Mouse (Mus musculus) CH12.LX (cell line): Measurements from ENCODE around the gene Tlr2. TPM values are rescaled to one million over a fixed set of nuclear protein-coding genes. Genes with fewer than 3 reads are reported as not detected.

Source experiments
- DNase-seq: peaks from one replicate; pipeline ENCODE4 v3.0.0-alpha.2; 2013; ENCODE audit errors: extremely low read depth
- H3K27ac ChIP-seq: 2 replicates; pipeline ENCODE4 v1.5.1; 2012; ENCODE audit warnings: low read depth, mild to moderate bottlenecking, control low read depth, moderate library complexity; ENCODE audit not compliant: insufficient read depth
- H3K27me3 ChIP-seq: replicated peaks from 2 replicates; pipeline ENCODE3; 2012; ENCODE audit warnings: inconsistent platforms
- H3K36me3 ChIP-seq, 2 experiments: replicated peaks in 1 of 2; 2 replicates each; pipeline versions ENCODE3 to v1.6.1; 2012; ENCODE audit warnings: inconsistent platforms in 1 of 2, low read length in 1 of 2, mild to moderate bottlenecking in 1 of 2, mixed read lengths in 1 of 2, moderate library complexity in 1 of 2; ENCODE audit not compliant: control insufficient read depth in 1 of 2, insufficient read depth in 1 of 2
- H3K4me1 ChIP-seq, 2 experiments: 2 replicates each; pipeline ENCODE4 v1.6.1; 2012; ENCODE audit warnings: inconsistent platforms in 1 of 2, moderate library complexity in 1 of 2; ENCODE audit not compliant: insufficient read depth in 2 of 2, control insufficient read depth in 1 of 2
- H3K4me2 ChIP-seq: 2 replicates; pipeline ENCODE4 v1.6.1; 2012; ENCODE audit warnings: low read depth, mild to moderate bottlenecking, control low read depth; ENCODE audit not compliant: poor library complexity, insufficient read depth, severe bottlenecking
- H3K4me3 ChIP-seq, 3 experiments: fragments of 150-350 bp in 1 of 3; sonication (generic) in 1 of 3; replicated peaks in 1 of 3; 2 replicates each; pipeline versions ENCODE3 to v1.5.1; 2011 to 2012; ENCODE audit warnings: low read depth in 2 of 3, low read length in 2 of 3, mild to moderate bottlenecking in 2 of 3, moderate library complexity in 2 of 3, control low read depth in 1 of 3, improper control_type of control experiment in 1 of 3, inconsistent platforms in 1 of 3, mixed read lengths in 1 of 3; ENCODE audit not compliant: poor library complexity in 1 of 3
- H3K79me2 ChIP-seq: replicated peaks from 2 replicates; pipeline ENCODE4 v1.6.1; 2012; ENCODE audit warnings: mild to moderate bottlenecking, moderate library complexity; ENCODE audit not compliant: control insufficient read depth, poor library complexity, insufficient read depth, severe bottlenecking; ENCODE audit errors: extremely low read depth
- H3K9ac ChIP-seq: 2 replicates; pipeline ENCODE4 v1.6.1; 2012; ENCODE audit warnings: low read depth, mild to moderate bottlenecking, control low read depth, moderate library complexity; ENCODE audit not compliant: insufficient read depth
- H3K9me3 ChIP-seq: replicated peaks from 2 replicates; pipeline ENCODE3; 2012; ENCODE audit warnings: low read length, inconsistent platforms, mixed read lengths
- BHLHE40 ChIP-seq: IDR thresholded peaks from 2 replicates; pipeline ENCODE4 v1.6.1; 2011; ENCODE audit warnings: mild to moderate bottlenecking, low read depth, low read length, improper control_type of control experiment
- CHD1 ChIP-seq: IDR thresholded peaks from 2 replicates; pipeline ENCODE4 v1.6.1; 2012; ENCODE audit warnings: low read depth, low read length, improper control_type of control experiment, inconsistent platforms
- CTCF ChIP-seq, 2 experiments: IDR thresholded peaks in 1 of 2; conservative IDR thresholded peaks in 1 of 2; 2 replicates each; pipeline ENCODE4 v1.5.1; 2011 to 2012; ENCODE audit warnings: low read depth in 2 of 2, low read length in 2 of 2, improper control_type of control experiment in 1 of 2, inconsistent platforms in 1 of 2, mild to moderate bottlenecking in 1 of 2, moderate library complexity in 1 of 2
- E2F4 ChIP-seq: IDR thresholded peaks from 2 replicates; pipeline ENCODE4 v1.6.1; 2011; ENCODE audit warnings: low read depth, low read length, improper control_type of control experiment; ENCODE audit not compliant: insufficient replicate concordance
- ELF1 ChIP-seq: IDR thresholded peaks from 2 replicates; pipeline ENCODE4 v1.6.1; 2014; ENCODE audit warnings: low read depth, mild to moderate bottlenecking, inconsistent platforms, low read length, improper control_type of control experiment
- EP300 ChIP-seq: IDR thresholded peaks from 2 replicates; pipeline ENCODE4 v1.6.1; 2011; ENCODE audit warnings: low read length, improper control_type of control experiment
- ETS1 ChIP-seq: conservative IDR thresholded peaks from 2 replicates; pipeline ENCODE4 v1.6.1; 2012; ENCODE audit warnings: low read depth, mild to moderate bottlenecking, inconsistent platforms, low read length, improper control_type of control experiment, moderate library complexity
- GABPA ChIP-seq: IDR thresholded peaks from 2 replicates; pipeline ENCODE4 v1.6.1; 2012; ENCODE audit warnings: low read depth, low read length, improper control_type of control experiment, inconsistent platforms; ENCODE audit not compliant: insufficient replicate concordance
- HCFC1 ChIP-seq: IDR thresholded peaks from 2 replicates; pipeline ENCODE4 v1.6.1; 2012; ENCODE audit warnings: low read depth, mild to moderate bottlenecking, inconsistent platforms, low read length, improper control_type of control experiment
- IRF4 ChIP-seq: IDR thresholded peaks from 2 replicates; pipeline ENCODE4 v1.6.1; 2014; ENCODE audit warnings: low read depth, mild to moderate bottlenecking, inconsistent platforms, low read length, improper control_type of control experiment
- JUND ChIP-seq: conservative IDR thresholded peaks from 2 replicates; pipeline ENCODE4 v1.6.1; 2011; ENCODE audit warnings: low read depth, low read length, improper control_type of control experiment
- MAFK ChIP-seq: IDR thresholded peaks from 2 replicates; pipeline ENCODE4 v1.6.1; 2011; ENCODE audit warnings: low read length, improper control_type of control experiment; ENCODE audit not compliant: insufficient replicate concordance
- MAX ChIP-seq: IDR thresholded peaks from 2 replicates; pipeline ENCODE4 v1.6.1; 2011; ENCODE audit warnings: low read length, improper control_type of control experiment
- MAZ ChIP-seq: IDR thresholded peaks from 2 replicates; pipeline ENCODE4 v1.6.1; 2012; ENCODE audit warnings: low read depth, mild to moderate bottlenecking, inconsistent platforms, low read length, improper control_type of control experiment, moderate library complexity
- MEF2A ChIP-seq: IDR thresholded peaks from 2 replicates; pipeline ENCODE4 v1.6.1; 2014; ENCODE audit warnings: low read depth, mild to moderate bottlenecking, inconsistent platforms, low read length, improper control_type of control experiment, borderline replicate concordance
- MXI1 ChIP-seq: IDR thresholded peaks from 2 replicates; pipeline ENCODE4 v1.6.1; 2011; ENCODE audit warnings: mild to moderate bottlenecking, low read depth, low read length, improper control_type of control experiment
- MYC ChIP-seq: IDR thresholded peaks from 2 replicates; pipeline ENCODE4 v1.6.1; 2011; ENCODE audit warnings: low read depth, mild to moderate bottlenecking, improper control_type of control experiment, low read length
- NELFE ChIP-seq: IDR thresholded peaks from 2 replicates; pipeline ENCODE4 v1.6.1; 2011; ENCODE audit warnings: low read depth, low read length, improper control_type of control experiment
- NRF1 ChIP-seq: IDR thresholded peaks from 2 replicates; pipeline ENCODE4 v1.6.1; 2014; ENCODE audit warnings: low read depth, mild to moderate bottlenecking, inconsistent platforms, low read length, improper control_type of control experiment, moderate library complexity
- PAX5 ChIP-seq: IDR thresholded peaks from 2 replicates; pipeline ENCODE4 v1.6.1; 2012; ENCODE audit warnings: low read length, inconsistent platforms, mixed read lengths
- POLR2A ChIP-seq: IDR thresholded peaks from 2 replicates; pipeline ENCODE4 v1.6.1; 2011; ENCODE audit warnings: low read depth, mild to moderate bottlenecking, improper control_type of control experiment, low read length
- RCOR1 ChIP-seq: conservative IDR thresholded peaks from 2 replicates; pipeline ENCODE4 v1.6.1; 2012; ENCODE audit warnings: low read depth, mild to moderate bottlenecking, inconsistent platforms, low read length, improper control_type of control experiment
- SIN3A ChIP-seq: IDR thresholded peaks from 2 replicates; pipeline ENCODE4 v1.6.1; 2012; ENCODE audit warnings: low read length, improper control_type of control experiment, inconsistent platforms
- SMC3 ChIP-seq: IDR thresholded peaks from 2 replicates; pipeline ENCODE4 v1.6.1; 2011; ENCODE audit warnings: low read depth, low read length, improper control_type of control experiment
- TBP ChIP-seq: conservative IDR thresholded peaks from 2 replicates; pipeline ENCODE4 v1.6.1; 2011; ENCODE audit warnings: low read depth, low read length, improper control_type of control experiment
- TCF12 ChIP-seq: IDR thresholded peaks from 2 replicates; pipeline ENCODE4 v1.6.1; 2014; ENCODE audit warnings: low read depth, mild to moderate bottlenecking, inconsistent platforms, low read length, improper control_type of control experiment
- UBTF ChIP-seq: IDR thresholded peaks from 2 replicates; pipeline ENCODE4 v1.6.1; 2012; ENCODE audit warnings: low read depth, mild to moderate bottlenecking, inconsistent platforms, low read length, improper control_type of control experiment, moderate library complexity
- USF1 ChIP-seq: IDR thresholded peaks from 2 replicates; pipeline ENCODE4 v1.6.1; 2014; ENCODE audit warnings: low read depth, mild to moderate bottlenecking, inconsistent platforms, low read length, improper control_type of control experiment
- USF2 ChIP-seq: conservative IDR thresholded peaks from 2 replicates; pipeline ENCODE4 v1.6.1; 2011; ENCODE audit warnings: low read depth, low read length, improper control_type of control experiment
- ZC3H11A ChIP-seq: IDR thresholded peaks from 2 replicates; pipeline ENCODE4 v1.6.1; 2012; ENCODE audit warnings: low read depth, mild to moderate bottlenecking, inconsistent platforms, low read length, improper control_type of control experiment
- ZKSCAN1 ChIP-seq: IDR thresholded peaks from 2 replicates; pipeline ENCODE4 v1.6.1; 2012; ENCODE audit warnings: low read depth, inconsistent platforms, low read length, improper control_type of control experiment, borderline replicate concordance
- ZNF384 ChIP-seq: IDR thresholded peaks from 2 replicates; pipeline ENCODE4 v1.6.1; 2012; ENCODE audit warnings: low read depth, low read length, improper control_type of control experiment, inconsistent platforms
- dilution Hi-C: fragments of 300-500 bp; cut with MboI; formaldehyde crosslinking; loops from 2 replicates; pipeline ENCODE4 v1.14.3; 2020; ENCODE audit warnings: low sequenced_read_pairs; ENCODE audit not compliant: extremely low pct_unique_long_range_greater_than_20kb, extremely low pct_ligation_motif_present
- in situ Hi-C: fragments of 300-500 bp; cut with MboI; formaldehyde crosslinking; loops from 3 replicates; pipeline ENCODE4 v1.14.3; 2019; ENCODE audit warnings: low sequenced_read_pairs, low pct_ligation_motif_present, low pct_unique_long_range_greater_than_20kb, mixed read lengths
- polyA plus RNA-seq: library from polyadenylated mRNA; unstranded; fragments of >175 nt; gene quantifications from 2 replicates; pipeline ENCODE4 v1.2.1, GENCODE M21; 2012; ENCODE audit warnings: low read depth; ENCODE audit not compliant: insufficient read length
- total RNA-seq, 2 experiments: library from RNA; depleted of rRNA; stranded (reverse); fragments of 300-350 nt in 1 of 2; fragments of >200 nt in 1 of 2; gene quantifications; 2 replicates each; pipeline ENCODE4 v1.2.3; 2012 to 2014

Gene Tlr2
- total and polyA plus RNA-seq, 3 experiments: 8.8 to 19.9 (median 19.6) TPM

- no peak for DNase-seq
- dilution Hi-C loops: no loop called here
- Histone ChIP-seq H3K4me1 (peaks cover 8 to 21% of the 10 kb centered on the region in 2 experiments), H3K4me3 (no peak overlapping the region), H3K9me3 (no peaks in the 10 kb centered on the region), H3K36me3 (no peaks in the 10 kb centered on the region), H3K9ac (no peak overlapping the region), H3K4me2 (no peak overlapping the region), H3K79me2 (no peaks in the 10 kb centered on the region), H3K27me3 (no peaks in the 10 kb centered on the region), H3K27ac (no peak overlapping the region)
- TF ChIP-seq USF2: no peak
- no peak for TF ChIP-seq SIN3A
- no peak for TF ChIP-seq MYC
- TF ChIP-seq BHLHE40: no peak
- no peak for TF ChIP-seq MAFK
- TF ChIP-seq ELF1: no peak
- no peak for TF ChIP-seq EP300
- TF ChIP-seq ZC3H11A: no peak
- TF ChIP-seq UBTF: no peak
- TF ChIP-seq TCF12: no peak
- TF ChIP-seq ZNF384: no peak
- TF ChIP-seq ETS1: no peak
- TF ChIP-seq GABPA: no peak
- no peak for TF ChIP-seq NRF1
- no peak for TF ChIP-seq RCOR1
- TF ChIP-seq HCFC1: no peak
- no peak for TF ChIP-seq IRF4
- in situ Hi-C loops: no loop called here
These were observed 7.8 kb upstream of the Tlr2 start for GRCm38 (mm10) chr3:83849341-83849740.

- dilution Hi-C loops (no loop called here), in situ Hi-C loops (no loop called here)
- no peak overlapping the region for H3K9ac ChIP-seq
- no peak overlapping the region for H3K4me2 ChIP-seq
- no peaks in the 10 kb centered on the region for H3K27me3 ChIP-seq
- no peaks in the 10 kb centered on the region for H3K36me3 ChIP-seq
- H3K9me3 ChIP-seq: no peaks in the 10 kb centered on the region
- H3K27ac ChIP-seq: no peak overlapping the region
- DNase-seq: peak; percentile 73
- H3K4me1 ChIP-seq: peaks cover 11 to 49% of the 10 kb centered on the region in 2 experiments
- no peak overlapping the region for H3K4me3 ChIP-seq
- no peaks in the 10 kb centered on the region for H3K79me2 ChIP-seq
- TF ChIP-seq MAX: peak; percentile 80
- no peak for TF ChIP-seq TBP
- no peak for TF ChIP-seq RCOR1
- peak; percentile 87 for TF ChIP-seq BHLHE40
- TF ChIP-seq E2F4: no peak
- TF ChIP-seq MAZ: no peak
- TF ChIP-seq CHD1: no peak
- no peak for TF ChIP-seq TCF12
- no peak for TF ChIP-seq MXI1
- TF ChIP-seq SMC3: no peak
- TF ChIP-seq SIN3A: no peak
- TF ChIP-seq UBTF: no peak
- TF ChIP-seq MAFK: no peak
- peak; percentile 42 for TF ChIP-seq USF2
- TF ChIP-seq USF1: peak; percentile 43; the same call in 1 of the 2 replicates
- TF ChIP-seq MEF2A: peak; percentile 73; the same call in 1 of the 2 replicates
- no peak for TF ChIP-seq NELFE
- TF ChIP-seq ZKSCAN1: no peak
- no peak for TF ChIP-seq POLR2A
- peak; percentile 98 for TF ChIP-seq EP300
- TF ChIP-seq CTCF (conservative IDR thresholded peaks at IDR 0.05 in 1 of 2, IDR thresholded peaks at IDR 0.05 in 1 of 2; ENCODE audit: low read depth in 2 of 2, low read length in 2 of 2): no peak
- peak; percentile 97 for TF ChIP-seq JUND
- no peak for TF ChIP-seq PAX5
These were observed 3.4 kb upstream of the Tlr2 start for GRCm38 (mm10) chr3:83844766-83845520.
